Mouse (Mus musculus): Measurements from ENCODE around the gene Cav1. TPM values are rescaled to one million over a fixed set of nuclear protein-coding genes. Genes with fewer than 3 reads are reported as not detected.

Gene Cav1
- polyA plus RNA-seq, 1 experiment from 2014 or later = 1,087 TPM

GRCm38 (mm10) chr6:17385531-17385930 is 79.4 kb downstream of the Cav1 start:
- no peak for ATAC-seq
- no peaks in the 10 kb centered on the region for H3K9me3 ChIP-seq (ENCODE audit: low read length)
- no peak overlapping the region for H3K9ac ChIP-seq (replicated peaks; ENCODE audit: low read depth)
- 54% methylated on average over 5 of the region's 5 CpGs for WGBS
- H3K27ac ChIP-seq (ENCODE audit: low read length) = no peak overlapping the region
- H3K4me3 ChIP-seq (ENCODE audit: low read depth, low read length) = no peak overlapping the region
- no peak overlapping the region for H3K4me2 ChIP-seq (replicated peaks; ENCODE audit: low read depth, low read length)
- no peaks in the 10 kb centered on the region for H3K27me3 ChIP-seq (replicated peaks; ENCODE audit: insufficient read depth, low read length)
- no peak for DNase-seq (ENCODE audit: low spot score)
- H3K4me1 ChIP-seq (ENCODE audit: insufficient read depth, low read depth, low read length) = no peaks in the 10 kb centered on the region
- TF ChIP-seq CTCF (IDR thresholded peaks at IDR 0.05) (no peak), EP300 (IDR thresholded peaks at IDR 0.05) (no peak)
- H3K36me3 ChIP-seq (ENCODE audit: insufficient read depth, low read length) = no peaks in the 10 kb centered on the region

- no peaks in the 10 kb centered on the region for H3K9me3 ChIP-seq (ENCODE audit: low read length)
- H3K27me3 ChIP-seq (replicated peaks; ENCODE audit: insufficient read depth, low read length) = no peaks in the 10 kb centered on the region
- no peaks in the 10 kb centered on the region for H3K36me3 ChIP-seq (ENCODE audit: insufficient read depth, low read length)
- H3K4me3 ChIP-seq (ENCODE audit: low read depth, low read length) = no peak overlapping the region
- TF ChIP-seq CTCF (IDR thresholded peaks at IDR 0.05) = no peak
- no peak for TF ChIP-seq EP300 (IDR thresholded peaks at IDR 0.05)
- H3K9ac ChIP-seq (replicated peaks; ENCODE audit: low read depth) = no peak overlapping the region
- H3K27ac ChIP-seq (ENCODE audit: low read length) = no peak overlapping the region
- no peak for DNase-seq (ENCODE audit: low spot score)
- WGBS = 85% methylated on average over 2 of the region's 2 CpGs
- H3K4me2 ChIP-seq (replicated peaks; ENCODE audit: low read depth, low read length) = no peak overlapping the region
- H3K4me1 ChIP-seq (ENCODE audit: insufficient read depth, low read depth, low read length) = no peaks in the 10 kb centered on the region
- ATAC-seq = no peak
Observed at GRCm38 (mm10) chr6:17387991-17388710, 82.0 kb downstream of the Cav1 start.

Other genes with a start within 250 kb of the Cav1 start
- 50.5 and 52.7 TPM in 2 replicates for gene Tes, start 241.2 kb upstream of the Cav1 start, polyA plus RNA-seq (2015; fragmentation: Nextera tagmentation; extraction: Ambion mirVana)
- 318 and 355 TPM in 2 replicates for gene Cav2, start 25.1 kb upstream of the Cav1 start, polyA plus RNA-seq (2015; fragmentation: Nextera tagmentation; extraction: Ambion mirVana)
- gene Met, start 157.5 kb downstream of the Cav1 start, polyA plus RNA-seq (2015; fragmentation: Nextera tagmentation; extraction: Ambion mirVana) = 9.3 and 9.5 TPM in 2 replicates

All from lung, postnatal 0 days (tissue).